Mouse (Mus musculus) kidney, postnatal 25 days (tissue): Measurements from ENCODE around the gene Ugt1a7c.
A peak's percentile ranks its signal among the peaks of the same experiment; 100 is the strongest.
"Not testable (repeated sequence)": the region's sequence is repeated elsewhere in the genome, so short reads cannot be mapped to it uniquely, and the experiment has no call there.

ENCODE experiments used
- DNase-seq, 2 experiments: peaks; one replicate each; pipeline ENCODE4 v3.0.0; 2021; ENCODE audit warnings: mixed read lengths in 2 of 2

The Ugt1a7c gene

DNA sequence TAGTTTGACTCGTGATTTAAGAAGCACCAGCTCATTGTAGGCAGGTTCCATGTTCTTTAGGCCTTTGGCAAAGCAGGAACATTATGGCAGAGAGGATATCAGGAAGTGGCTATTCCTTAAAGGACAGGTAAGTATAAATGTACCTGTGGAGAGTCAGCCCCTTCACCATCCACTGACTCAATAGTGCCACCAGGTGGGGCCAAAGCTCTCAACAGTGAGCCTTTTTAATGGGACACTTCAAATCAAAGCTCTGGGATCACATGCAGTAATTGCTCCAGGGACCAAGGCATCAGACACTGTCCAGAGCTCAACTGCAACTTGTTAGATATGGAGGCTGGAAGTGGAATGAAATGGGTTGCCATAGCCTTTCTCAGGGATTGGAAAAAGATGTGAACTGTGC, 26.7 kb downstream of the Ugt1a7c start:
- peak; percentile 69 to 75 for DNase-seq

DNA sequence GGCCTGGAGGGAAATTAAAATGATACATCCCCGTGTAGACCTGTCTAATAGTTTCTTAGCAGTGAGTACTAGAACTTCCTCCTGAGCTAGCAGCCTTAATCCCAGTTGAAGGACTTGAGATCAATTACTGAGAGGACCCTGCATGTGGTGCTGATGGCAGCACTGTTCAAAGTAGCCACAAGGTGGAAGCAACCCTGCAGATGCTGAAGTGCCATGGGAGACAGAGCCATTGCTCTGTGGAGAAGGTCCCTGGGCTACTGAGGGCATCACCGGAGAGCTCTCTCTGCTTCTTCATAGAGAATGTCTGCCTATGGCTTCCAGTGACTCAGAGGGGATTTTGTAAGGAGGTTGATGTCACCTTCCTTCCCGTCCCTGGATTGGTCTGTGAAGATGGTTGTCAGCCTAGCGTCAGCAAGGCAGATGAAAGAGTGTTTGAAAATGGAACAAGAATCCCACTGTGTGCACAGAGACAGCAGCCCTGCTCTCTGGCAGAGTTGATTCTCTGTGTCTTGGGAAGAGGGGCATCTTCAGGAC, 31.0 kb downstream of the Ugt1a7c start:
- not testable (repeated sequence) for DNase-seq

DNA sequence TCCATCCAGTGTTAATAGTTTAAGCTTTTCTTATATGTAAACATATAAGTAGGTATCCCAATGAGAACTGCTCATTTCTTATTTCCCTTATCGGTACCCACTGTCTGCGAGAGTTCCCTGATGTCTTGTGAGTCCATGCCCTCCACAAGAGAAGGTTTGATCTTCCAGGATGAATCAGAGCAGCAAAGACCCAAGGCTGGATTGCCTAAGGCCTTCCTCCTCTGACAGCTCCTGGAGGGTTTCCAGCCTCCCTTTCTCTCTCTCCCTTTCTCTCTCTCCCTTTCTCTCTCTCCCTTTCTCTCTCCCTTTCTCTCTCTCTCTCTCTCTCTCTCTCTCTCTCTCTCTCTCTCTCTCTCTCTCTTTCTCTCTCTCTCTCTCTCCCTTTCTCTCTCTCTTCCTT, 34.2 kb downstream of the Ugt1a7c start:
- DNase-seq, result not testable (repeated sequence)

DNA sequence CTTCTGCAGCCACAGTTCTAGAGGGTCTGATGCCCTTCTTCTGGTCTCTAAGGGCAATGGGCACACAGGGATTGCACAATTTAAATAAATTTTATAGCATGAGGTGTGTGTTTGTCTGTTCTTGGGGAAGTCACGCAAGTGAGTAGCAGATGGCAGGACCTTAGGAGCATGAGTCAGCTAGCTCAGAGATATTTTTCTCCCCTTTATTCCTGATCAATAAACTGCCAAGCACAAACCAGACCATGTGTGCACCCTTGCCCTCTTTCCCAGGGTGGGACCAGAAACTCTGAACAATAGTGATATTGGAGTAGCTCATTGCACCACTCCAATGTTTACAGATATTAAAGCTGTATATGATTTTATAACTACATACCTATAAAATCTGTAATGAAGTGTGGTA, 35.4 kb downstream of the Ugt1a7c start:
- not testable (repeated sequence) for DNase-seq

DNA sequence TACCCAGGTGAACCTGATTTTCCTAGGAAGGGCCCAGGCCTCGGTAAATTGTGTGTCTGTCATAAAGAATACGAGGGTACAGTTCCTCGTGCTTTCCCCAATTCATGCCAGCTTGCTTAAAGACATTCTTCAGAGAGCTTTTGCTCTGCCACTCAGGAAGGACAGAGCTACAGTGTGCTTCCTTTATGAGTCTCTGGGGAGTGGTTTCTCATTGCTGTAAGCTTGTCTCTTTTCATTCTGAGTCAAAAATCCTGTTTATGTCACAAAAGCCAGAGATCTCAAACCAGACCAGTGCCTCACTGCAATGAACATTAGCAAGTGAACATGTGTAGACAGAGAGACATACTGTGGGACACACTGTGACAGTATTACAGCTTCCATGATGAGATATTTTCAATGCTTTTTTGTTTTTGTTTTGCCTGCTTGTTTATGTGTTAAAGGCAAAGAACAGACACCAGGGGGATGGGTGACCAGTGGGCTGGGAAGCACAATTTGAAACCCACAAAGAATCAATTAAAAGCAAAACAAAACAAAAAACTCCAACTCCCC, 39.1 kb downstream of the Ugt1a7c start:
- no peak for DNase-seq

DNA sequence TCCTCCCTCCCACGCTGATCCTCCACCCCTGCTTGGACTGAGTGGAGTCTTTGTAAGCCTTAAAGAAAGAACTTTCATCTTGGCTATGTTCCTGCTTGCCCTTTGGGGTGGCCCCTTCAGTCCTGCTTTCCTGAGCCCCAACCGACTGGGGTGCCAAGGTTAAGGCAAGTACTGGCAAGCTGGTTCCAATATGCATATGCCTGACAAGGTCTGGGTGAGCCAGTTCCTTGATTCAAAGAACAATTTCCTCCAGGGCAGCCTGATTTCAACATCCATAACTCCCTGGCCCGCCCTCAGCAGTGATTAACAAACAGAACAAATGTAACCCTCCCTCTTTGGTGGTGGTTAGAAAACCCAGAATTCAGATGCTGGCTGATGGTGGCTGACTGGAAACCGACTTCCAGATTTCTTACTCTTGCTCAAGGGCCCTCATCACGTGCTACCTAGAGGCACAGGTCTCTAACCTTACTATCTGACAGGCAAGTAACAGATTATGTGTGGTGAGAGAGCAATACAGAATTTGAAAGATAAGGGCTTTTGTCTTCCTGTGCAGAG, 39.7 kb downstream of the Ugt1a7c start, which contains the start of gene Ugt1a6a:
Gene Ugt1a6a, plus strand, starts transcription at position 353 of the 555 bp plus-strand sequence.
- DNase-seq, result peak; percentile 18 to 61

DNA sequence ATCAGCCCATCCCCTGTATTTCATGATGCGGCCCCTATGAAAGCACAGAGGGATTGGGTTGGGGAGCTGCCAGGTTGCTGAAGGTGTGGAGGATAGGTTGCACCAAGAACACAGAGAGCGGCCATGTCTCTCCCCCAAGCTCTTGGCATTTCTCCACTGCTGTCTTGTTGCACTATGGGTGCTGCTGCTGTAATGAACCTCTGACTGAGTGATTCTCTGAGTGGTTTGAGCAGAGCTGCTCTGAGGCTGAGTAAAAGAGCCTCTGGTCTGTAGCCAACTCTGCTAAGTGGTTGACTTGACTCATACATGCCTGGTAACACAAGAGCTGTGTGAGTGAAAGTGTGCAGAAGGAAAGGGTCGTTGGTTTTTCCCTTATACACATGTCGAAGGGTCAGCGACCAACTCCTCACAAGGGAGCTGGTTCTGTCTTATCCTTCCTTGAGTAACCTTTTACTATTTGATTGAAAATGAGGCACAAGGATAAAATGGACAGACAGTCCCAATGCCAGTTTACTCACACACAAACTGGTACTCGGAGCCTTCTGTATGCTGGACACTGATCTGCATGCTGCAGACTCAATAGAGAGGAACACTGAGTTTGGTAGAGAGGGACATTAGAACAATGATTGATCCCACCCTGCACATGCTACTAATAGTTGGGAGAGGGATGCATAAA, 40.5 kb downstream of the Ugt1a7c start:
- DNase-seq, result not testable (repeated sequence)

DNA sequence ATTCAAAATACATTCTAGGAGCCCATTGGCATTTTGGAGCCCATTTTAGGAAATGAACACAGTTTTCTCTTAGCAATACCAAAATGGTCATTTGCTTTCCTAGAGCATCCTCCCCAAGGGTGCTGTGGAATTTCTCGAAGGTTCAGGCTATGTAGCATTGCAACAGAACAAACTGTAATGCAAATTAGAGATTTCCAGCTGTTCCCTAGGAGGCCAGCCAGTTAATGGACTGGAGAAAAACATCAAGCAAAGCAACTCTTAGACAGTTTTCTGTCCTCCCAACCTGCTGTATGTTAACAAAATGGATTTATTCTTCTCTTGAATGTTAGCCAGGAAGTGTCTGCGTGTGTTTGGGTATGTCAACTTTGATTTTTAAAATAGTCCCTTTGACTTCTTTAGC, 41.8 kb downstream of the Ugt1a7c start:
- no peak for DNase-seq

DNA sequence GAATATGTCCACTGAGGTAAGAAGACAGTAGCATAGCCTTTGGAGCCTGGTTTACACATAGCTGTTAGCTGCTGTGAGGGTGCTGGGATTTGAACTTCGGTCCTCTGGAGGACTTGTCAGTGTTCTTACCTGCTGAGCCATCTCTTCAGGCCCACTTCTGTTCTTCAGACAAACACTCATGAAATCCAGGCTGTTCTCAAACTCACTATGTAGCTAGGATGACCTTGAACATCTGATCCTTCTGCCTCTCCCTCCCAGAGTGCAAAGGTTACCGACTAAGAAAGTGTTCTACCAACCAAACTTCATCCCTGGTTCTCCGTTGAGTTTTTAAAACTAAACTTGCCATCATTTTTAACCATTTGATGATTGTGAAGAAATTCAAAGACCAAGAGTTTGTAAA, 42.4 kb downstream of the Ugt1a7c start:
- DNase-seq, result no peak

DNA sequence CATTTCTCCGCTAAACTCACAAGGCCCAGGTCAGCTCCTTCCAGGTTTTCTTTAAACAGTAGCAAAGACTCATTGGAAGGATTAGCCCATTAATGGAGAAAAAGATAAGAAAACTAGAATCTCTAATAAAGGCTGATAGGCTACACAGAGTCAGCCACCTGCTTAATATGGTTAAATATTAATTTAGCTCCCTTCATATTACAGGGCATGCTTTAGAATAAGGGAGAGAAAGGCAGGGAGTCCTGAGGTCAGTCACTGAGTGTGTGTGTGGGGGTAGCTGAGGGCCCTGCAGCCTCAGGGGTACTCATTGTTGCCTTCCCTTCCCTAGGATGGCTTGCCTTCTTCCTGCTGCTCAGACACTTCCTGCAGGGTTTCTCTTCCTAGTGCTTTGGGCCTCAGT, 43.3 kb downstream of the Ugt1a7c start:
- DNase-seq, result no peak

DNA sequence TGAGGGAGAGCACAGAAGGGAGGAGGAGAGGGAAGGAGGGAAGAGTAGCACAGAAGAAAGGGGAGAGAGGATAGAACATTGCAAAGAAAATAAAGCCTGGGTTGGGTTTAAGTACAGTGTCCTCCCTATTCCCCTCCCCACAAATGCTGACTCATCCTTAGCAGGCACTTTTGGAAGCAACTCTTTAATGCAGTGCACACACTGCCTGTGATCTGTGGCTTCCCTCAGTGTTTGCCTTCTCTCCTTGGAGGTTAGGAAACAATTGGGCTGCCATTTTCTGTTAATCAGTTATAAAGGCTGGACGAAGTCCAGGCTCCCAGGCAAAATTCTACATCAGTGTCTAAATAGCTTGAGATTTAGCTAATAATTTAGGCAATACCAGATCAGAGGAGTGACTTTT, 45.6 kb downstream of the Ugt1a7c start:
- peak; percentile 74 to 75 for DNase-seq

DNA sequence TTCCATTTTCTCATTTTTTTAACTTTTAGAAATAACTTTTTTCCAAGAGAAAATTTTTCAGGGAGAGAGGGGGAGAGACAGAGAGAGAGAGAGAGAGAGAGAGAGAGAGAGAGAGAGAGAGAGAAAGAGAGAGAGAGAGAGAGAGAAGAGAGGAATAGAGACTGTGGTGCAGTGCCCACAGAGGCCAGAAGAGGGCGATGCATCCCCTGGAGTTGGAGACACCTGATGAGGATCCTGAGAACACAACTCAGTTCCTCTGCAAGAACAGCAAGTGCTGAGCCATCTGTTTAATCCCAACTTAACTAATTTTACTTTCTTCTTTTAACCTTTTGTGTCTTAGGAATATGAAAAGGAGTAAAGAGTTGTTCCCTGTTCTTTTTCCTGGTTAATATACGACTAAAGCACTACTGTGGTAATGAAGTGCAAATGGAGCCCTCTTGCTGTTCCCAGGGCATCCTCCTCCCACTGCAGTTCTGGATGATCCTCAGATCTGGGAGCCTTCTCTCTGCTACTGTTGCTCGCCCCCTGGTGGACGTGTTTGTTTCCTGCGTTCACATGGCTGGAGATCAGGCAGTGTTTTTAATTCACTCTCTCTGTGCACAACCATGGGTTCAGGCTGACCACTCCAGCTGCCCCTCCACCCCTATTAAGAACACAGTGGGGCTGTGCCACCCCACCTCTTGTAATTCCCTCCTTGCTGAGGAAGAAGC, 49.3 kb downstream of the Ugt1a7c start:
- peak; percentile 81 to 86 for DNase-seq

DNA sequence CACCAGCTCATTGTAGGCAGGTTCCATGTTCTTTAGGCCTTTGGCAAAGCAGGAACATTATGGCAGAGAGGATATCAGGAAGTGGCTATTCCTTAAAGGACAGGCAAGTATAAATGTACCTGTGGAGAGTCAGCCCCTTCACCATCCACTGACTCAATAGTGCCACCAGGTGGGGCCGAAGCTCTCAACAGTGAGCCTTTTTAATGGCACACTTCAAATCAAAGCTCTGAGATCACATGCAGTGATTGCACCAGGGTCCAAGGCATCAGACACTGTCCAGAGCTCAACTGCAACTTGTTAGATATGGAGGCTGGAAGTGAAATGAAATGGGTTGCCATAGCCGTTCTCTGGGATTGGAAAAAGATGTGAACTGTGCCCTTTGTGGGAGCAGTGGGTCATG, 50.4 kb downstream of the Ugt1a7c start:
- DNase-seq, result peak; percentile 51 to 61

DNA sequence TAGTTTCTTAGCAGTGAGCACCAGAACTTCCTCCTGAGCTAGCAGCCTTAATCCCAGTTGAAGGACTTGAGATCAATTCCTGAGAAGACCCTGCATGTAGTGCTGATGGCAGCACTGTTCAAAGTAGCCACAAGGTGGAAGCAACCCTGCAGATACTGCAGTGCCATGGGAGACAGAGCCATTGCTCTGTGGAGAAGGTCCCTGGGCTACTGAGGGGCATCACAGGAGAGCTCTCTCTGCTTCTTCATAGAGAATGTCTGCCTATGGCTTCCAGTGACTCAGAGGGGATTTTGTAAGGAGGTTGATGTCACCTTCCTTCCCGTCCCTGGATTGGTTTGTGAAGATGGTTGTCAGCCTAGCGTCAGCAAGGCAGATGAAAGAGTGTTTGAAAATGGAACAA, 55.3 kb downstream of the Ugt1a7c start:
- DNase-seq, result not testable (repeated sequence)

DNA sequence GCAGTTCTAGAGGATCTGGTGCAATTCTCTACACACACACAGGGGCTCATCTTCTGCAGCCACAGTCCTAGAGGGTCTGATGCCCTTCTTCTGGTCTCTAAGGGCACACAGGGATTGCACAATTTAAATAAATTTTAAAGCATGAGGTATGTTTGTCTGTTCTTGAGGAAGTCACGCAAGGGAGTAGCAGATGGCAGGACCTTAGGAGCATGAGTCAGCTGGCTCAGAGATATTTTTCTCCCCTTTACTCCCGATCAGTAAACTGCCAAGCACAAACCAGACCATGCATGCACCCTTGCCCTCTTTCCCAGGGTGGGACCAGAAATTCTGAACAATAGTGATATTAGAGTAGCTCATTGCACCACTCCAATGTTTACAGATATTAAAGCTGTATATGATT, 63.6 kb downstream of the Ugt1a7c start:
- no peak for DNase-seq

DNA sequence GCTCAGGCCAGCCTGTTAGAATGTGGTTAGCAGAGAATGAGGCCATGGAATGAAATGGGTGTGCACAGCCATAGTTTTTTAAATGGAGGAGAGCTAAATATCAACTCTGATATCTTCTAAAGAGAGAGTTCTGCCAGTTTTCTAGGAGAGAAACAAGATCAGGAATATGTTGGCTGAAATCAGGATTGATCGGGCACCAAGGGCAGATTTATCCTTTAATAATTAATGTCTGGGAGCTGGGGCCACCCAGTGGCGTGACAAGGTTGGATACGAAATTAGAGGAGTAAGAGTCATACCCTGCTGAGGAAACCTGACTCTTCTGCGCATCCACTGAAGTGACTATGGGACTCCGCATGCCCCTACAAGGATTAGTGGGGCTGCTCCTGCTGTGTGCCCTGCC, 70.8 kb downstream of the Ugt1a7c start, which contains the start of gene Ugt1a5:
Gene Ugt1a5, plus strand, starts transcription at position 302 of the 400 bp plus-strand sequence.
- DNase-seq, result no peak

DNA sequence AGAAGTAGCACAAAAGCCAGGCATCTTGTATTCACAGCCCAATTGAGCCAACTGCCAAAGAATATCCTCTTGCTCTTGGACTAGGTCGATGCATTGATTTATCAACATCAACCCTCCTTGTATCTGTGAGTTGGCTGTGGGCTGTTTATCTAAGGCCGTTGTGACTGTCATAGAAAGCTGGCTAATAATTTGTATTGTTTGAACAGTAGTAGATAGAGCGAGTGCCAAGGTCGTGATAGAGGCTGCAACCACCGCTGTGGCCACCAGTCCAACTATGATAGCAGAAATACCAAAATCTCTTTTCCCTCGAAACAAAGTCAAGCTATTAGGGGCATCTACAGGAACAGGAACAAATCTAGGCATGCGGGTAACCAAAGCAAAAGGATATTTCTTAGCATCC, 77.3 kb downstream of the Ugt1a7c start:
- DNase-seq, result not testable (repeated sequence)

DNA sequence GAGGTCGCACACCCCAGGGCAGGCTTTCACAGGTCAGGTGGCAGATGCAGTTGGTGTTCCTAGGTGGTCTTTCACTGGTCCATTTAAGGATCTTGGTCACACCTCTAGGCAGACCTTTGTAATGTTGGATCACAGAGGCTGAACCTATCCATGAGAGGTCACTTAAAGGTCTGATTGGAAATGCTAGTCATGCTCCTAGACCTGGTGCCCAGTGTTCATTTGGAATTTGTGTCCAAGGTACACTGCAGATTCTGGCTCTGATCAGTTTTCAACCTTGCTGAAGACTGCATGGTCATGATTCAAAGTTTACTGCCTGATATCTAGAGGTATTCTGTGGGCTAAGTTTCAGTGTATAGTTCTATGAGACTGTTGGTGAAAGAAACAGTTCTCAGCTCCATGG, 84.8 kb downstream of the Ugt1a7c start:
- no peak for DNase-seq

DNA sequence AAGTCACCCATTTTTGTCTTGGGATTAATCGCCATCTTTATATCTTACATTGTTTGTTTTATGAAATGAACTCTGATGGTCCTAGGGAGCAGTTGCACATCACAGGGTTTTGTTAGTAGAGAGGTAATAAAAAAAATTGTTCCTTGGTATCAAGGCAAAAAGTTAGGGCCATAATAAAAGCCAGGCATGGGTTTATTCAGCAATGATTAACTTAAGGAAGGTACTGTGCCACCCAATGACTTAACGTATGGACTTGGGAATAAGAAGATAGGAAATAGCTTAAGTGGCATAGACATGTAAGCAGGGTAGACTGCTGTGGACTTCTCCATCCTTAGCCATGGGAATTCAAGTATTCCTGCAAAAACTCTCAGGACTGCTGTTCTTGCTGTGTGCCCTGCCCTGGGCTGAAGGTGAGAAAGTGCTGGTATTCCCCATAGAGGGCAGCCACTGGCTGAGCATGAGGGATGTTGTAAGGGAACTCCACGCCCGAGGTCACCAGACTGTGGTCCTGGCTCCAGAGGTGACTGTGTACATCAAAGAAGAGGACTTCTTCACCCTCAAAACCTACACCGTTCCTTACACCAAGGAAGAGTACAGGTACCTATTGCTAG, 91.6 kb downstream of the Ugt1a7c start:
- no peak for DNase-seq

DNA sequence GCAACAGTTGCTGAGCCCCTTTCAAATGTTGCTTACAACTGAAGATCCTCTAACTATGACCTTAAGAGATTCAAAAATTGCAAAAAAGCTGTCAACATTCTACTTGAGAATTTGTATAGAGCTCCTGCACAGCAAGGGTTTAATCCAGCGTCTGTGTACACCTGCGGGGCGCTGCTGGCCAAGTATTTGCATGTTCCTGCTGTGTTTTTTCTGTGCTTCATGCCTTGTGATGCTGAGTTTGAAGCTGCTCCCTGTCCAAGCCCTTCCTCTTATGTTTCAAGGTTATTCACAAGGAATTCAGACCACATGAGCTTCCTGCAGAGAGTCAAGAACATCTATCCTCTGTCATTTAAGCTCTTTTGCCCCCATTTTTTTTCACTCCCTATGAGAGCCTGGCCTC, 97.3 kb downstream of the Ugt1a7c start:
- DNase-seq, result no peak

DNA sequence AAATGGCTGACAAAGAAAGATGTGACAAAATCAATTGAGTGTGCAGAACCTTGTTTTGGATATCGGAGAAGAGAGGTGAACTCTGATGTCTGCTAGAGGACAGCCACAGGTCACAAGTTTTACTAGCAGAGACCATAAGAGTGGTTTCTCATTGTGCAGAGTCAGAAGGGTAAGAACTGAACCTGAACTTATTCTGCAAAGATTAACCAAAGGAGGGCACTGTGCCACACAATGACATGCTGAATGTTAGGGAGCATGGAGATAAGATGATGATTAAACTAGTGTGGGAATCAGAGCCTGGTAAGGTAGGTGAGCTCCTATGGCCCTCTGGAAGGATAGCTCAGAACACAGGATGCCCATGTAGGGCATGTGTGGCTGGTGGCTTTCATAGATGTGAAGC, 100.8 kb downstream of the Ugt1a7c start:
- peak; percentile 80 to 84 for DNase-seq

DNA sequence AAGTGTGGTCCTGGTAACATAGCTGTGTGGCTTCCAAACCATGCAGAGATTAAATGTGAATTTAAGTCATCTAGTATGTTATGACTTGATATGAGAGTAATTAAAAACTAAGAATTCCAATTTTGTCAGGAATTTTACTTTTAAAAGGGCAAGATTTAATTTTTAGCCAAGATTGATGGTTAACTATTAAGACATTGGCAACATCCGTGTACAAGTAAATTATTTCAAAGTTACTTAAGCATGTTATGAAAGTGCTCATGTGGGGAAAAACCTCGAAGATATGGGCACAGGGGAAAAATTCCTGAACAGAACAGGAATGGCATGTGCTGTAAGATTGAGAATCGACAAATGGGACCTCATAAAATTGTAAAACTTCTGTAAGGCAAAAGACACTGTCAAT, 102.6 kb downstream of the Ugt1a7c start:
- DNase-seq, result no peak

DNA sequence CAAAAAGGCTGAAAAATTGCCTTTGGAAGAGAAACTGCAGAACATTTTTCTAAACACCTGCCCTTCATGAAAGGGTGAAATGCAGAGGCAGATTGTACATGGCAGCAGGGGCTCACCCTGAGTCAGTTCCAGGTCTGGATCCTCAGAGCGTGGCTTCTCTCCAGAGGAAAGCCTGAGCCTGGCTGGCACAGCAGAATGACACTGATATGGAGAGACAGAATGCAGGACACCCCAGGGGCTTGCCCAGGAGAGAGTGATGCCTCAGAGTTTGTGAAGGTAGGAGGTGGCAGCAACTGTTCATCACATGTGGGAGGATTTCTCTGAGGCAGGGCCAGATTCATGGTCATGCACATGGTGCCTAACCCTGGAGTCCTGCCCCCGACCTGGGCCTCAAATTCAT, 105.1 kb downstream of the Ugt1a7c start:
- peak in 1 of 2 experiments; percentile 48 for DNase-seq
